Mouse (Mus musculus) cerebellum, adult 11-12 months (tissue): Measurements from ENCODE around the gene Irx1.

ENCODE experiments used
- DNase-seq: peaks from one replicate; pipeline ENCODE4 v3.0.0; 2022

The Irx1 gene

DNA sequence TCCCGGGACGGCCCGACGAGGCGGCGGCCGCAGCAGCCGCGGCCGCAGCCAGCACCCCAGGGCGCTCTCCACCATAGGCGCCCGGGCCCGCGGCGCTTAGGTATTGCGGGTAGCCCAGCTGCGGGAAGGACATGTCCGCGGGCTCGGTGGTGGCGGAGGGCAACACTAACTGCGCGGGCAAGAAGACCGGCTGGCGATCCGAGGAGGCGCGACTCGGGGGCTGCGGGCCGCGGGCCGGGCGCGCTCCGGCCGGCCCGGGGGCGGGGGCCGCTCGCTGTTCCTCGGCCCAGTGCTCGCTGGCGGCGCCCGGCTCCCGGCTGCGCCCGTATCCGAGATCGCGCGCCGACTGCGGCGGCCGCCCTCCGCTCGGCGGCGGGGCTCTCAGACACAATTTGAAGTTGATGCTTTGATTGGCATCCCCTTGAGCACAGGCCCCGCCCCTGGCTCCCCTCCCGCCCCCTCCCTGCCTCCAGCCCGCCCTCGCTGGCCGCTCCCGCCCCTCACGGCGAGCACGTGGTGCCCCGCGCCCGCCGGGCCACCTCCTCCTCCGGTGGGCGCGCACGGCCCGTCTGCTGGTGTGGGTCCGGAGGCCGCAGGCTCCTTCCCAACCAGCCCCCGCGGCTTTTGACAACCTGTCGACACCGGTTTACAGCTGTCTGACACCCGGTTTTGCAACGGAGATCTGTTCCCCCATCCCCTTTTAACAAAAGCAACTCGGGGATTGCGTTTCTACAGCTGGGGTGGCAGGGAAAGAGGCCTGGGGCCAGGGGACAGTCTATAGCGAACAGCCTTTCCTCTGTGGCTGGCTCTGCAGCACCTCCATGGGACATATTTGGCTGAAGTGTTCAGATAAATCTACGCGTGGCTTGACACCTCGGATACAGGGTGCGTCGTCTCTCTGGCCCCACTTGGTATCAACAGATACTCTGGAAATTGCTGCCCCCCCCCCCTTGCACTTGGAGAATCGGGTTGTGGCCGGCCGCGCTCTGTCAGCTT lies at the start of gene Irx1:
Gene Irx1 (minus strand): TSS at position 368 of the 996 bp plus-strand sequence.
- no peak for DNase-seq

DNA sequence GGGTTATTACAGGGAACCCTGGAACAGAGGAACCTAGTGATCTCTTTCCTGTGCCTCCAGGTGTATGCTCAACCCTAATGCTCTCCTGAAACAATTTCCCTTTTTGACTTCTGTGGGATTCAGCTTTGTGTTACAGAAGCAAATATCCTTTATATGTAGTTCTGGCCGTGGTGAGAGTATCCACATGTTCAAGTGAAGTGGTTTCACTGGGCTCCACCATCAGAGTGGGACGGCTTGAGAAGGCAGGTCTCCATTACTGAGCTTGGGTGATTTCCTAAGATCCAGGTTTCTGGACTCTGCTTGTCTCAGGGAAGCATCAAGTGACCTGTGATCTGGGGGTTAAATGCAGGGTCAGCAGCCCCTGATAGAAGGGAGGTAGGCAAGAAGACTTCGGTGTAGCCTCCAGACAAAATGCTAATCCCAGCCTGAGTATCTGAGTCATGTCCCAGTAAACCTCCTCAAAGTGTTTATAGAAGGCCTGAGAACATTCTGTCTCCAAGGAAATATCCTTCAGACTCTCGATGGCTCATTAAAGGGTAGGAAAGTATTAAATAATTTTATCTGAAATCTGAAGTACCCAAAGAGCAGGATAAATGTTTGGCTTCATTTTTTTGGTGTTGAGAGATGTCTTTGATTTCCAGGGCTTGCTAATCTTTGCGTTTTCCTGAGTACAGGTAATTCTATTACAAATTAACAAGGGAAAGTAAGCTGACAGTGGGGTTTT lies 16.6 kb upstream of the Irx1 start:
- DNase-seq: no peak

GRCm38 (mm10) chr13:71975753-71976152 lies 12.2 kb upstream of the Irx1 start:
- no peak for DNase-seq

DNA sequence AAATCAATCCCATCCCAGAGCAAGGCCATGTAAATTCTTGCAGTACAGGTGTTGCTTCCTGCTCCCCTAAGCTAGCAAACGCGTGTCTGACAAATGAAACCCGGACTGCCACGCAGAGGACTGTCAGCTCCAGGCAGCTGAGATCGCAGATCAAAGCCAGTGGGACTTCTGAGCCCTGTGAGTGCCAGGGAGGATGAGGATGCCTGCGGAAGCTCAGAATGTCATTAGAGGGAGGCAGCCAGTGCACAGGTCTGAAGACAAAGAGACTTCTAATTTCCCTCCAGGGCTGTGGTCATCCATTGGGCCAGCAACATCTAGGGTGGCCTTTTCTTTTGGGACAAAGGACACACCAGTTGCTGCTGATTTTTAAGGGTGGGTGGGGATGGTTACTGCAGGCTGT lies 4.8 kb upstream of the Irx1 start:
- DNase-seq: no peak

- no peak for DNase-seq
Measured at GRCm38 (mm10) chr13:71967341-71968250, 4.1 kb upstream of the Irx1 start.

DNA sequence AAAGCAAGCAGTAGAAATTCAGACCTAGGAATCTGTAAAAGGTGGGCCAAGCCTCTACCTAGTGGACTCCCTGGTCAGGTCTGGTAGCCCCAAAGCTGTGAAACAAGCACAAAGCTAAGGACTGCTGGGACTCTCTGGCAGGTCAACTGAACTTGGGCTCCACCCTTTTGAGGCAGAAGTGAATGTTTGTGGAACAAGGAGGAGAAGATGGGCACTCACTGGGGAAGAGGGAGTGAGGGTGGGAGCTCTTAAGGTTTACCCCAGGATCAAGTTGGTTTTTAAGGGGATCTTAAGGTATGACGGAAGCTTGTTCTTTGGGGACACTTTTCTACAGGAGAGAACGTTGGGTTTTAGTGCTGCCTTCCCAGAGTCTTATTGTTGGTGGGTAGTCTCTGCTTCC lies 3.1 kb upstream of the Irx1 start:
- no peak for DNase-seq

GRCm38 (mm10) chr13:71964366-71964765 lies 843 bp upstream of the Irx1 start:
- no peak for DNase-seq

DNA sequence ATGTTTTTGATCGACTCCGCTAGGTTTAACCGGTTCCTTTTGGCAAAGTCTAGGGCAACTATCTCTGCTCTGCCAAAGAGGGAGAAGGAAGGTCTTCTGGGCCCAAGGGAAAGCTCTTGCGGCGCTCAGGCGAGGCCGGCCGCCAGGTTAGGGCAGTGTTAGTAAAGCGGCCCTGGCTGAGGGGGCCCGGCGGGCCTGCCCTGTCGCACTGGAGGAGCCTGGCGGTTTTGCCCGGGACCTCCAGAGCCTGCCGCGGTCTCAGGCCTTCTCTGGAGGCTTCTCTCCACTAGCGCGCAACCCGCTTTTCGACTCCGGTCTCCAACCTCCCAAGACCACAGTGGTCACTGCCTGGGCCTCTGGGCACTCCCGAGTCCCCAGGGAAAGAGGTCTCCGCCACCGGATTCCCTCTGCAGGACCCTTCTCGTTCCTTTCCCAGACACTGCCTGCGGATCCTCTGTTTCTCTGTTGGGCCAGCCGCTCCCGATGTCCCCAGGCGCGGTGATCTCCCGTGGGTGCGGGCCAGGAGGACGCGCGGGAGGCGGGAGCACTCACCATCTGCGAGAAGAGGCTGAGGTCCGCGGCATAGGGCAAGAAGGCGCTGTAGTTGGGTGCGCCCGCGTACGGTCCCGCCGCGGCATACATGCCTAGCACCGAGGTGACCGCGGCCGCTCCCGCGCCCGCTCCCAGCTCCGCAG lies 715 bp downstream of the Irx1 start:
- DNase-seq: no peak

DNA sequence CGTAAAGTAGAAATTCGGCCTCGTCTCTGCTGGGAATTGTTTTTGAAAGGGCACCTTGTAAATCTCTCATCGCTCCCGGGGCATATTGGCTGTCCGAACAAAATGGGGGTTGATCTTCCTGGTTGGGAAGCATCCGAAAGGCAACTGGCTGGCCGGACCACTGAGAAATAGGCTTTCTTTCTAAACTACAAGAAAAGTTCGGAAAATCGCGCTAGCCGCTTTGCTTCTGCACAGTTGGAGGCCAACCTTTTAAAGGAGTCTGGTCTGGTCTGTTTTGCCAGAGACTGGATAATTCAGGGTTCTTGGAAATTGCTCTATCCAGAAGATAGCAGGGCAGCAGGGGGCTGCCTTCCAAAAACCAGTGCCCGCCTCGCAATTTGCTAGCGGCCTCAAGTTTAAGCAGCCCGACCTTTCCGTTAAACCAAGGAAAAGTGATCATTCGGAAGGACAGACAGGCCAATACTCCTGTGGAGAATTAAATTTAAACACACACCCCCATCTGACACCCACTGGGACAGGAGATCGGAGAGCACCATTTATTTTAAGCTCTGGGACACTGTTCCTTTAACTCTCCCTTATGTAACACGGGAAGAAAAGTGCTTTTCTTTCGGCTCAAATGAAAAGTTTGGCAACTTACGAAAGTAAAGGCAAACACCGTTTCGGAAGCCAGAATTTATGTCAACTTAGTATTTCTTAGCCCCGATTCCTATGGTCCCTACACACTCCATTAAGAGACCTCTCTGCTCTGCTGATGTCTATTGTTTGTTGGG lies 1.4 kb downstream of the Irx1 start:
- no peak for DNase-seq

DNA sequence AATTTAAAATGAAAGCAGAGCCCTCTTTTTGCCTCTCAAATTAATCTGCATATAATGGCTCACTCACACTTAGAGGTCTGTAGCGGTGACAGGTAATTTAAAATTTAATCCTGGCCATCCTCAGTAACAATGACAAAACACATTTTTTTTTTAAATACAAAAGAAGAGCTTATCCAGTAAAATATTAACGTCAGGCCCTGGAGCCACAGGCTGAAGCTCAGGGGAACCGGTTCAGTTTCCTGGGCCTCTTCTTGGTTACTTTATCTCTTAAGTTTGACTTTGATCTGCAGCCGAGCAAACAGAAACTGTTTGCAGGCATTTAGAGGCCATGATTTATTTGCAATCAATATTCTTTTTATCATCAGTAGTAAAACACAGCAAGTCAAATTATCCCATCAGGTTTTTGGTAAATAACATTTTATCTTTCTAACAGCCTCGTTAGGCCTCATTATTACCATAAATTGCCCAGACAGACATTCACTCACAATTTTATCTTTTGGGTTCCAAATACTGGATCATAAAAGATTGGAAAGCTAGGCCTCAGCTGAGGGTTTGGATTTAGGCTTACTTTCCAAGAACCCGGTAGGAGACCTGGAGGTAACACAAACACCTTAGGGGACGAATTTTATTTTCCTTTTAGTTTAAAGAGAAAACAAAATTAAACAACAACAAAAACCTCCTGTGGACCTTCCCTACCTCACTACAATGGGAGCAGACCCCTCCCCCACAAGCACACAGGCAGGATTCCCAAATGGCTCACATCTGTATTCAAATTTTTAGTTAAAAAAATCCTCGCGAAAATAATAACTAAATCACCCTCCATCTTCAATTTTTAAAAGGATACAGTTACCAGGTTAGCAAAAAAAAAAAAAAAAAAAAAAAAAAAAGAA lies 2.4 kb downstream of the Irx1 start:
- no peak for DNase-seq

GRCm38 (mm10) chr13:71960277-71960672 lies 3.2 kb downstream of the Irx1 start:
- DNase-seq: no peak

DNA sequence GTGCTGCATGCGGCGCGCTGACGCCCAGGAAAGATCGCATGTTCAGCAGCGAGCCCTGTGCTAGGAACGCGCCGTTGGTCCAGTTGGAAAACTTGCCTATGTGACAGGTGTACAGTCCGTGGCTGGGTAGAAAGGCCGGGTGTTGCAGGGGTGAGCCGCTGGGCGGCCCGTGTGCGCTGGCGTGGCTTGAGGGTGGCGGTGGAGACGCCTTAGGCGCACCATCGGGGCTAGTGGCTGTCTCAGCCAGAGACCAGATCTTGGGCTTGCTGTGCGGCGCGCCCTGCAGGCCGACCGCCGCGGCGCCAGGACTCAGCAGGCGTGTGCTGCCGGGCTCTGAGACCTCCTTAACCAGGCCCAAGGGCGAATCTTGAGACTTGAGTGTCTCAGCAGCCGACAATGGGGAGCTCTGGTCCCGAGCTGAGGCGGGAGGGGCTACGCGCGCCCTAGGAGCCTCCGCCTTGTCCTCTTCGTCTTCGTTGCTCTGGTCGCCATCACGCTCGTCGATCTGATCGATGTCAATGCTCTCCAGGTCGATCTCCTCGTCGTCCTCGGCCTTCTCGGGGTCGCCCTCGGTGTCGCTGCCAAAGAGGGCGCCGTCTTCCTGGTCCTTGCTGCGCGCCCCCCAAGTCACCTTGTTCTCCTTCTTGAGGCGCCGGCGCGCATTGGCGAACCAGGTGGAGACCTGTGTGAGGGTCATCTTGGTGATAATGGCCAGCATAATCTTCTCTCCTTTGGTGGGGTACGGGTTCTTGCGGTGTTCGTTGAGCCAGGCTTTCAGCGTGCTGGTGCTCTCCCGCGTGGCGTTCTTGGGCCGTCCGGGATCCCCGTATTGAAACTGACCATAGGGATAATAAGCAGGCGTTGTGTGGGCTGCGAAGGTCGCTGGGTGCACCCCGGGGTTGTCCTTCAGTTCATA lies 3.9 kb downstream of the Irx1 start:
- no peak for DNase-seq

GRCm38 (mm10) chr13:71958651-71959050 lies 4.9 kb downstream of the Irx1 start:
- no peak for DNase-seq

- DNase-seq: no peak
Measured at GRCm38 (mm10) chr13:71957811-71958351, 5.6 kb downstream of the Irx1 start.

- DNase-seq: no peak
Measured at GRCm38 (mm10) chr13:71957147-71957546, 6.4 kb downstream of the Irx1 start.

DNA sequence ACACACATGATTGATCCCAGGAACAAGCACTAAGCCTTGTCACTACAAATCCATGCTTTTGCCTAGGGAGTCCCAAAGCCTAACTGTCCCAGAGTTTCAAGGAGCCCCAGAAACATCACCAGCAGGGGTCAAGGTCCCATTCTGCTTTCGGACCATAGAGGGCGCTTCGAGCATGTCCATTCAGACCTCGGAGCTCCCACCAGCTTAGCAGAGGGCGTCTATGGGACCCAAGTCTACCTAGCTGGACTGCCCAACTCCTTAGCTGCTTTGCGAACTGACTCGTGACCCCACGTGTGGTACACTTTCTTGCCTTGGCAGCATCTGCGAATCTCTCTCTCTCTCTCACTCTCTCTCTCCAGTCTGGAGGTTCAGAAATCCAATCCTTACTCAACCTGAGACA lies 7.0 kb downstream of the Irx1 start:
- DNase-seq: no peak

DNA sequence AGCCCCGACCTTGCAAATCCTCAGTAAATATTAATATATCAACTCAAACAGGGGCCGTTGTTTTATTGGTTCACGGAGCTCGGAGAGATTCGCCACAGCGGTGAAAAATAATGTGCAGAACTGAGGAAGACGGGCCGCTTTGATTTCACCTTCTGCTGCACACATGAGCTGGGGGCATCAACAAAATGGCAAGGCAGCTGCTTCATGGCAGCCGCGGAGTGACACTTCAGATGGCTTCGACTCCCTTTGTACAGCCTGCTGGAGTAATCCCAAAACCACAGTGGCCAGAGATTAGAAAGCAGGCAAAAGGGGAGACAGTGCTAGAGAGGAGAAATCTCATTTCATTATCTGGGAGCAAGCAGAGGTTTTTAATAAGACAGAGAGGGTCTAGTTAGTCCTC lies 11.6 kb downstream of the Irx1 start:
- DNase-seq: no peak

- no peak for DNase-seq
Measured at GRCm38 (mm10) chr13:71949859-71950258, 13.7 kb downstream of the Irx1 start.

GRCm38 (mm10) chr13:71910361-71910760 lies 53.2 kb downstream of the Irx1 start:
- no peak for DNase-seq
